Mouse (Mus musculus): Measurements from ENCODE around the gene Vmn1r159. TPM values are rescaled to one million over a fixed set of nuclear protein-coding genes. Genes with fewer than 3 reads are reported as not detected.

Vmn1r159 gene
- not detected for total RNA-seq (2023)

DNA sequence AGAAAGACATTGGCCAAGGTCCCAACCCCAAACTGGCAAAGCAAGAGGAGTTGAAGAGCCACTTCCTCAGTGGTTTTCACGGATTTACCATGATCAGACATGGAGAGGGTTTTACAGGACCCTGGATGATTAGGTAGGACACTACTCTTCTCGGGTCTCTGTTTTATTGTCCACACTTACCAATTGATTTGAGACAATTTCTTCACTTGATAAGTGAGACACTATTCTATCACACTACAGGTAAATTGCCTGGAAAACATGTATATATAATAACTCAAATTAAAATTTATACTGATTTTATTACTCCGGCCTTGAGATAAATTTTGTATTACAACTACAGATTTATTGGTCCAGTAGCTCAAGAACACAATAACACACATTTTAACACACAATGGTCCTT, at the start of gene Vmn1r159:
Vmn1r159 (minus strand) TSS at position 101 of the 400 bp plus-strand sequence.

GRCm38 (mm10) chr7:22870924-22871323, 27.5 kb upstream of the Vmn1r159 start, which contains the start of gene Vmn1r160:
Gene Vmn1r160, plus strand, starts transcription at chr7:22871224.

Other genes starting within 250 kb of the Vmn1r159 start
- gene Vmn1r155, start 185.6 kb downstream of the Vmn1r159 start, total RNA-seq (2023) = not detected
- not detected for gene Gm8693, start 151.3 kb downstream of the Vmn1r159 start, total RNA-seq (2023)
- gene Gm4567, start 123.9 kb downstream of the Vmn1r159 start, total RNA-seq (2023) = not detected
- gene Vmn1r157, start 81.9 kb downstream of the Vmn1r159 start, total RNA-seq (2023) = not detected
- not detected for gene Vmn1r158, start 52.8 kb downstream of the Vmn1r159 start, total RNA-seq (2023)
- not detected for gene Vmn1r160, start 27.6 kb upstream of the Vmn1r159 start, total RNA-seq (2023)
- not detected for gene Gm4214, start 141.1 kb upstream of the Vmn1r159 start, total RNA-seq (2023)
- not detected for gene Gm4216, start 176.3 kb upstream of the Vmn1r159 start, total RNA-seq (2023)
- not detected for gene Vmn1r163, start 211.9 kb upstream of the Vmn1r159 start, total RNA-seq (2023)
- not detected for gene Gm8720, start 223.9 kb upstream of the Vmn1r159 start, total RNA-seq (2023)